Mouse (Mus musculus) G1E-ER4 (cell line): ENCODE measurements around the gene Olfr606. TPM values are rescaled to one million over a fixed set of nuclear protein-coding genes. Genes with fewer than 3 reads are reported as not detected.
"Not testable (repeated sequence)": the region's sequence is repeated elsewhere in the genome, so short reads cannot be mapped to it uniquely, and the experiment has no call there.

Experiments used
- GATA1 ChIP-seq: IDR thresholded peaks from one replicate; pipeline ENCODE4 v1.8.0; 2012; ENCODE audit warnings: low read length, inconsistent platforms
- polyA plus RNA-seq: library from polyadenylated mRNA; stranded (reverse); fragments of >175 nt; gene quantifications from 2 replicates; pipeline ENCODE4 v1.2.3, GENCODE M21; 2012

The Olfr606 gene
- polyA plus RNA-seq, result not detected in 2 replicates

DNA sequence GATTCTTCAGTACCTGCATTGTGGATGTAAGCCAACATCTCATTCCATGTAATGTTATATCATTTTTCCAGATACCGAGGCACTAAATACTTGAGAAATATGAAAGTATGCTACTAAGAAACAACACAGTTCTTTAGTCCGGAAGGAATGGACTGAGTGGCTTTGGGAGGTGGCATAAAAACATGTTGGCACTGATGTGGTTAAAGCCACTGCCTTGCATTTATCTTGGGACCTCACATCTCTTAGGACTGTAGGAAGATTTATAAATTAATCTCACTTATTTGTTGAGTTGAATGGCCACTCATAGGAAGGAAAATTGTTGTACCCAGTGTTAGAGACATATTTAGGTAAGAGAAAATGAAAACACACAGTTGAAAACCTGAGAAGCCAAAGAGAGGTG, at the start of gene Olfr606:
TSS of gene Olfr606 (plus strand) at position 301 of the 400 bp plus-strand sequence.
- no peak for TF ChIP-seq GATA1

DNA sequence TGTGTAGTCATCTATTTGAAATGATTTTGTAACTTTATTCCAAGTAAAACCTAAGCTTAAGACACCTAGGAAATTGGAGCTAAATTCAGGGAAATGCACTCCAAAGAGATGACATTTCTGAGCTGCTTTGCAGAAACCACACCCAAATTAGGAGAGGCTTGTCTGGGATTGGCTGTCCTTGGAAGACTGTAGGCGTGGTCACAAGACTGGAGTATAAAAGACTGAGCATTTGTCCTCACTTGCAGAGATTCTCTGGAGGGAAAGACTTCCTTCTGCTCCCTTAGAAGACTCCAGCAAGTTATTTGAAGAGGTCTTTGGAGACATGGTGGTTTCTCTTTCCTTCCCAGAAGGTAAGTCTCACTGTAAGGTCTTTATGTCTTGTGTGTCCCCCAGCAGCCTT, 34.1 kb upstream of the Olfr606 start, which contains the start of gene Usp17lc:
TSS of gene Usp17lc (plus strand) at position 301 of the 400 bp plus-strand sequence.
- TF ChIP-seq GATA1, result not testable (repeated sequence)

DNA sequence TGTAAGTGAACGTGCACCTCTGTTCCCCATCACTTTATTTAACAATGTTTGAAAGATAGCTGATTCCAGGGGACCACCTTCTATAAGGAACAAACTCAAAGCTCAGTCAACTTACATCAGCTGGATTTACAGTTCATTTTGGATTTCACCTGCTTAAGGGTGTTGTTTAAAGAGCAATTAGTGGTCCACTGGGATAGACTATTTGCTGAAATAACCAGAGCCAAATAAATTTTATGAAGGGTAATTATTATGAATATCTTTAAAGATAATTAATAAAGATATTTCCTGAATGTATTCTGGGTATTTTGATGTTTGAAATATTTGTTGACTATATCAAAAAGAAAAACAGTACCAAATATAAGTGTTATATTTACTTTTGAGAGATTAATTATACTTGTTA, 3.5 kb upstream of the Olfr606 start, which contains the start of gene Olfr605:
TSS of gene Olfr605 (minus strand) at position 101 of the 400 bp plus-strand sequence.
- TF ChIP-seq GATA1, result no peak

DNA sequence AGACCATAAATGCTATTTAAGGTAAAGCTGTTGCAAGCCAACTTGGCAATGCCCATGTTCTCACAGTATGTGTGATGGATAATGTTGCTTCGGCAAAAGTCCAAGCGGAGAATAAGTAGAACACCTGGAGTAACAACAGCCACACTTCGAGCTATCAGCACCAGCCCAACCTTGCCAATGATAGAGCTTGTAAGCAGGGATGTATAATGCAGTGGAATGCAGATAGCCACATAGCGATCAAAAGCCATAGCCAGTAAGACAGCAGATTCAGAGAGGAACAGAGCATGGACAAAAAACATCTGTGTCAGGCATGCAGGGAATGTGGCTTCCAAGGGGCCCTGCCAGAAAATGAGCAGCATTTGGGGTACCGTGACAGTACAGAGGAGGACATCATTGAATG, 11.7 kb downstream of the Olfr606 start:
- TF ChIP-seq GATA1, result no peak

DNA sequence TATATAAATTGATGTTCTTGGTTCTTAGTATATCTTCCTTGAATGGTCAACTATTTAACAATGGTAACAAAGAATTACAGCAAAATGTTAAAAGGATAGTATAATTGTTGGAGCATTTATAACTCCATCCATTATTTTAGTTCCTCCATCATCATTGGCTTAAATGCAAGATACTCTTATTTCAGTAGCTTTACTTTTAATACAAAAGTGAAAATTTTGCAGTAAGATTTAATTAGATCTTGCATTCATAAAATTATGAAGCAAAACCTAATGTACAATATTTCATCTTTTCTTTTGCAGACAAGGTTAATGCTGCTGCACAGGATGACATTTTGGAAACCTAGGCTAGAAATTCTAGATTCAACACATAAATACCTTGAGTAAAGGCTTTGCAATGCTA, 20.7 kb downstream of the Olfr606 start, which contains the start of gene Olfr608:
TSS of gene Olfr608 (plus strand) at position 301 of the 400 bp plus-strand sequence.
- TF ChIP-seq GATA1, result no peak

DNA sequence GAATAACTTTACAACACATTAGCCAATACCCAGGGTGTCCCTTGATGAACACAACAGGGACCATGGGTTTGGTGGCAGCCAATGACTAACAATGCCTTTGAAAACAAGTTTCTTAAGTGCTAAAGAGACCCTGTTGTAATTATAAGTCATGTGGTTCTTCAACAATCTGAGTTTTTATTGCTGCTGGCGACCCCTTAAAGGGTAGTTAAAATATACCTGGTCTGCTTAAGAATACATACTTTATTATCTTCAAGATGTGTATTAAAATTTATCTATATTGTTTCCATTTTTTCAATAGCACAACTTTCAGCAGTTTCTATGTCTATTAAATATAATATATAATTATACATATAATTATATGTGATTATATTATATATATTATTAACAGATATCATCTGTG, 49.1 kb downstream of the Olfr606 start, which contains the start of gene Olfr609:
TSS of gene Olfr609 (minus strand) at position 101 of the 400 bp plus-strand sequence.
- TF ChIP-seq GATA1, result no peak

Other genes with a start within 250 kb of the Olfr606 start
- not detected in 2 replicates for gene Olfr593, start 237.2 kb upstream of the Olfr606 start, polyA plus RNA-seq
- gene Olfr594, start 232.1 kb upstream of the Olfr606 start, polyA plus RNA-seq, result not detected in 2 replicates
- not detected in 2 replicates for gene Usp17ld, start 196.5 kb upstream of the Olfr606 start, polyA plus RNA-seq
- gene Olfr596, start 143.4 kb upstream of the Olfr606 start, polyA plus RNA-seq, result not detected in 2 replicates
- not detected in 2 replicates for gene Olfr597, start 132.7 kb upstream of the Olfr606 start, polyA plus RNA-seq
- gene Olfr598, start 125.5 kb upstream of the Olfr606 start, polyA plus RNA-seq, result not detected in 2 replicates
- gene Olfr599, start 113.1 kb upstream of the Olfr606 start, polyA plus RNA-seq, result not detected in 2 replicates
- not detected in 2 replicates for gene Olfr600, start 99.4 kb upstream of the Olfr606 start, polyA plus RNA-seq
- not detected in 2 replicates for gene Olfr601, start 86.4 kb upstream of the Olfr606 start, polyA plus RNA-seq
- not detected in 2 replicates for gene Olfr603, start 62.9 kb upstream of the Olfr606 start, polyA plus RNA-seq
- not detected in 2 replicates for gene Usp17lc, start 34.0 kb upstream of the Olfr606 start, polyA plus RNA-seq
- not detected in 2 replicates for gene Olfr605, start 3.6 kb upstream of the Olfr606 start, polyA plus RNA-seq
- not detected in 2 replicates for gene Olfr607, start 15.1 kb downstream of the Olfr606 start, polyA plus RNA-seq
- gene Olfr608, start 20.8 kb downstream of the Olfr606 start, polyA plus RNA-seq, result not detected in 2 replicates
- gene Olfr609, start 49.0 kb downstream of the Olfr606 start, polyA plus RNA-seq, result not detected in 2 replicates
- not detected in 2 replicates for gene Olfr610, start 63.1 kb downstream of the Olfr606 start, polyA plus RNA-seq
- not detected in 2 replicates for gene Olfr611, start 71.8 kb downstream of the Olfr606 start, polyA plus RNA-seq
- not detected in 2 replicates for gene Olfr612, start 93.7 kb downstream of the Olfr606 start, polyA plus RNA-seq
- not detected in 2 replicates for gene Olfr613, start 99.0 kb downstream of the Olfr606 start, polyA plus RNA-seq
- not detected in 2 replicates for gene Olfr615, start 107.0 kb downstream of the Olfr606 start, polyA plus RNA-seq
- not detected in 2 replicates for gene Olfr616, start 120.1 kb downstream of the Olfr606 start, polyA plus RNA-seq
- not detected in 2 replicates for gene Olfr617, start 124.0 kb downstream of the Olfr606 start, polyA plus RNA-seq
- not detected in 2 replicates for gene Olfr618, start 141.1 kb downstream of the Olfr606 start, polyA plus RNA-seq
- gene Olfr619, start 151.5 kb downstream of the Olfr606 start, polyA plus RNA-seq, result not detected in 2 replicates
- not detected in 2 replicates for gene Olfr620, start 163.5 kb downstream of the Olfr606 start, polyA plus RNA-seq
- gene Olfr622, start 193.7 kb downstream of the Olfr606 start, polyA plus RNA-seq, result not detected in 2 replicates
- not detected in 2 replicates for gene Olfr623, start 214.7 kb downstream of the Olfr606 start, polyA plus RNA-seq
- gene Olfr624, start 222.1 kb downstream of the Olfr606 start, polyA plus RNA-seq, result not detected in 2 replicates
- gene Olfr625-ps1, start 233.7 kb downstream of the Olfr606 start, polyA plus RNA-seq, result not detected in 2 replicates